Mouse (Mus musculus) spleen, postnatal 4 days (tissue): ENCODE measurements at regions not wholly inside any gene's neighbourhood (a gene's known extent, or its start where the extent isn't known, plus 50 kb on each side); places are given as distances from the start of the nearest gene placed in this dataset.

Experiments used
- DNase-seq, 2 experiments: peaks; one replicate each; pipeline ENCODE4 v3.0.0; 2022; ENCODE audit warnings: low spot score in 2 of 2

GRCm38 (mm10) chr2:78804931-78805330, 63.0 kb upstream of the Ube2e3 start:
- no peak for DNase-seq

GRCm38 (mm10) chr2:78803543-78803942, 64.4 kb upstream of the Ube2e3 start:
- no peak for DNase-seq

GRCm38 (mm10) chr2:78795446-78795845, 72.5 kb upstream of the Ube2e3 start:
- no peak for DNase-seq

- DNase-seq, result no peak
Measured at GRCm38 (mm10) chr2:78794734-78795133, 73.2 kb upstream of the Ube2e3 start.

GRCm38 (mm10) chr2:78789124-78789523, 78.8 kb upstream of the Ube2e3 start:
- no peak for DNase-seq

GRCm38 (mm10) chr2:78788222-78788621, 79.7 kb upstream of the Ube2e3 start:
- DNase-seq, result no peak

GRCm38 (mm10) chr2:78779949-78780348, 88.0 kb upstream of the Ube2e3 start:
- DNase-seq, result no peak

GRCm38 (mm10) chr2:78777589-78777988, 90.3 kb upstream of the Ube2e3 start:
- no peak for DNase-seq

- DNase-seq, result no peak
Measured at GRCm38 (mm10) chr2:78754362-78754761, 113.6 kb upstream of the Ube2e3 start.

GRCm38 (mm10) chr2:78753918-78754317, 114.0 kb upstream of the Ube2e3 start:
- no peak for DNase-seq

- DNase-seq, result no peak
Measured at GRCm38 (mm10) chr2:78730161-78730560, 137.8 kb upstream of the Ube2e3 start.

GRCm38 (mm10) chr2:78726060-78726459, 141.9 kb upstream of the Ube2e3 start:
- no peak for DNase-seq

- DNase-seq, result no peak
Measured at GRCm38 (mm10) chr2:78724416-78724815, 143.5 kb upstream of the Ube2e3 start.

GRCm38 (mm10) chr2:78723423-78723822, 144.5 kb upstream of the Ube2e3 start:
- no peak for DNase-seq

- no peak for DNase-seq
Measured at GRCm38 (mm10) chr2:78722739-78723138, 145.2 kb upstream of the Ube2e3 start.

GRCm38 (mm10) chr2:78718550-78718949, 149.4 kb upstream of the Ube2e3 start:
- no peak for DNase-seq

GRCm38 (mm10) chr2:78716157-78716798, 151.6 kb upstream of the Ube2e3 start:
- DNase-seq, result peak in 1 of 2 experiments; percentile 34

GRCm38 (mm10) chr2:78694851-78695250, 173.1 kb upstream of the Ube2e3 start:
- DNase-seq, result no peak

GRCm38 (mm10) chr2:78656668-78657067, 211.3 kb upstream of the Ube2e3 start:
- DNase-seq, result no peak

GRCm38 (mm10) chr2:78655156-78655855, 212.6 kb upstream of the Ube2e3 start:
- no peak for DNase-seq

- no peak for DNase-seq
Measured at GRCm38 (mm10) chr2:78651549-78651948, 216.4 kb upstream of the Ube2e3 start.

GRCm38 (mm10) chr2:78640361-78640760, 227.6 kb upstream of the Ube2e3 start:
- DNase-seq, result no peak

- DNase-seq, result no peak
Measured at GRCm38 (mm10) chr2:78625264-78625663, 242.7 kb upstream of the Ube2e3 start.

GRCm38 (mm10) chr2:78606388-78606787, 261.5 kb upstream of the Ube2e3 start:
- DNase-seq, result no peak
